Mouse (Mus musculus): ENCODE results near the gene Zmiz1.

GRCm38 (mm10) chr14:25480443-25480842 lies 21.5 kb downstream of the Zmiz1 start:
- TF ChIP-seq CTCF (IDR thresholded peaks at IDR 0.05; ENCODE audit: borderline replicate concordance, insufficient read depth, low read depth, low read length) = no peak
- TF ChIP-seq POLR2A (IDR thresholded peaks at IDR 0.05; ENCODE audit: borderline replicate concordance, insufficient read depth, low read length) = no peak

All from cerebellum, adult 2 months (tissue).